Mouse (Mus musculus) cerebellum, postnatal 36 days (tissue): ENCODE data around the gene Max.
A peak's percentile ranks its signal among the peaks of the same experiment; 100 is the strongest.

ENCODE experiments used
- DNase-seq, 2 experiments: peaks; one replicate each; pipeline ENCODE4 v3.0.0; 2021 to 2022; ENCODE audit warnings: mixed read lengths in 2 of 2

The Max gene

DNA sequence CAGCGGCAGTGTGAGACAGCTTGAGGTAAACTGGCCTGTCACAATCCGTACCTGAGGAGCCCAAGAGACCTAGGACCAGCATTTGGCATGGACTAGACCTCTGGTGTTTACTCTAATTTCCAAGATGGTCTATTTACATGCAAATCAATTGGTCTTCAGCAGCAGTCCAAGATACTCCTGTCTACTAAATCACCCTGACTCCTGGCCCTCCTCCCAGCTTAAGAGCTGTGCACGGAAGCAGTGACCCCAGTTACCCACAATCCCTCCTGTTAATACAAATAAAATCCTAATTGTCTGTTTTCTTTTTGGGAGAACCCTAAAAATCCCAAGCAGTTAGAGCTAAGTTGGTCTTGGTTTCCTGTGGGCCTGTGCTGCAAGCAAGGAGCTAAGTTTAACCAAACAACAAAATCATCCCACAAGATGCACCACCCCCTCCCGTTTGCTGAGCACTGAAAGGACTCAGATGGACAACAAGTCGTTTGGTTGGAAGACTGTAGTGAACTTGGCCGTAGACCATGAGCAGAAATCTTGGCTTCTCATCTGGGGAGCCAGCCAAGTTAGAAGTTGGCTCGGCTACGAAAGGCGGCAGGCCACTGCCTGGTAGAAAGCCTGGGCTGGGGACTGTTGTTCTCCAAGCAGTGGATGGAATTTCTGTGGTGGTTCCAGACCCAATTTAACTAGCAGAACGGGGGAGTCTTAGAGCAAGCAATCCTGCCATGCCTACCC, 7.1 kb downstream of the Max start:
- peak; percentile 81 to 88 for DNase-seq

- DNase-seq, result no peak
These were observed 8.1 kb downstream of the Max start for GRCm38 (mm10) chr12:76953750-76954363.

- DNase-seq, result no peak
These were observed 11.7 kb downstream of the Max start for GRCm38 (mm10) chr12:76950330-76950729.

- no peak for DNase-seq
These were observed 13.2 kb downstream of the Max start for GRCm38 (mm10) chr12:76948781-76949180.

- DNase-seq, result no peak
These were observed 13.8 kb downstream of the Max start for GRCm38 (mm10) chr12:76948185-76948584.

- no peak for DNase-seq
These were observed 14.5 kb downstream of the Max start for GRCm38 (mm10) chr12:76947487-76947886.

DNA sequence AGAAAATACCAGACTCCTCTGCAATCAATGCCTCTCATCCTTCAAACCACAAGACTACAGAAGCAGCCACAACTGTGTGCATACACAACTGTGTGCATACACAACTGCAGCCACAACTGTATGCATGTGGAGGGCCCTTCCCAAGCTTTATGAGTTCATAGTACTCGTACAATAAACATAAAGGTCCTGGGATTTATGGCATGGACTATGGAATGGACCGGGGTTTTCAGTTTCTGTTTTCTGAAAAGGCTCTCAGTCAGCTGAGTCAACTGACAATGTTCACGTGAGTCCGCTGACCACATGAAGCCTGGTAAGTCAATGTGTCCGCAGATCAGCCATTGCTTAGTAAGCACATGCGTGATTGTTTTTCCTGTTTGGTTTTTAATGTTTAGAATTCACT, 18.5 kb downstream of the Max start:
- no peak for DNase-seq

- DNase-seq, result no peak
These were observed 19.0 kb downstream of the Max start for GRCm38 (mm10) chr12:76943046-76943445.

GRCm38 (mm10) chr12:76942476-76942875, 19.5 kb downstream of the Max start:
- DNase-seq, result no peak

DNA sequence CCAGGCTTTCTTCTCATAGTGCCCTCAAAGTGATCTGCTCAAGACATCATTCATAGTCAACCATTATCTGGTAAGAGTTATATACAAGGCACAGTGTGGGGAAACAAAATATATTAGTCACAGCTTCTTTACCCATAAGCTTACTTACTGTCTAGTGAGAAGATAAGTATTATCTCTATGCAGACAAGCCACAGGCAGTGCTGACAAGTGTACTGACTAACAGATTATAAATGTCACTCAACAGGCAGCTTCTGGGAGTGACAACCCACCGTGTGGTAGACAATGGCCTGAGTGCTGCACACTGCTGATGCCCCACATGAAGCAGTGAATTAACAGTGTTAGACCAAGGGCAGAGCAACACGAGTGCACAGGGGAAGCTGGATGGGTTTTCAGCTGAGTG, 20.5 kb downstream of the Max start:
- DNase-seq, result no peak

DNA sequence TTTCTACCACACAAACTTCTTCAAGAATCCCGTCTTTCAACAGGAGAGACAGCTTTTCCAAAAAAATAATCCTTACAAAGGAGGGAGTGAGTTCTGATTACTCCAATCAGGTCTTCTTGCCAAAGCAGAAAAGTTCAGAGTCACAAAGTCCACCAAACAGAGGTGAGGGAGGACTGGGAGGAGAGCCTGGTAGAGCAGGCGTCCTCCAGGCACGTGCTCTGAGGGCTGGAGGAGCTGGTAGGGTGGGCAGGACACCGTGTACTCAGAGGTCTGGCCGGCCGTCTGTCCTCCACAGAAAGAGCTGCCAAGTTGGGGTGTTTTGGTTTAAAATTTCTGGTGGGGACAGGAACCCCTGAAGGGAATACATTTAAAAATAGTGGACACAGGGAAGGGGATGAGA, 24.0 kb downstream of the Max start:
- DNase-seq, result no peak

DNA sequence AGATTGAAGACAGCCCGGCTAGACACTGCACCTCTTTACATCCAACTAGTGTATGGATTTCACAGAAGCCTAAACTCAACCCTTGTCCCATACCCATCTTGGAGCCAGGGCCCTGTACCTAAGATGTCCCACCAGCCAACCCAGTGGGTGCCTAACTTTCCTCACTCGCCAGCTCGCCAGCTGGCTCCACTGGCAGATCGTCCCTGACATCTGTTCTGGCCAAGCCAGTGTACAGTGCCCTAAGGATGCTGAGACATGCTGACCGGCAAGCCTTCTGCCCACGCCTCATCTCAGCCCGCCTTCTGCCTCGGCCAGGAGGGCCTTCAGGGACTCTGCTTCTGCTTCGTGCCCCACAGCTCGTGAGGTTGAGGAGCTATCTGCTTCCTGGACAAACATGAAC, 25.8 kb downstream of the Max start:
- no peak for DNase-seq

DNA sequence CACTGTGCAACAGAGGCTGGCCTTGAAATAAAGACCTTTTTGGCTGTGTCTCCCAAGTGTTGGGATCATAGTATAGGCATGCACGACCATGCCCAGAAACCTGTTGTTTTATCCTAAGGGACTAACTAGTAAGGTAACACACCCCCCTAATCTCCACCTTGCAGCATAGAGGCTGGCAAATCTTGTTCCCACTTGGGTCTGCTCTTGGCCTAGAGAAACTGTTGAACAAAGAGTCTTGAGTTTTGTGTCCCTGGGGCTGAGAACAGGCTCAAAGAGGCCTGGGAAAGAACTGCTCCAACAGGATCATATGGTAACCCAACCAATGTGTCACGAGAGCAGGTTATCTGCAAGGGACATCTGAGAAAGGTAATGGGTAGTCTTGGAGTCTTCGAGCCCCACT, 27.6 kb downstream of the Max start:
- no peak for DNase-seq

GRCm38 (mm10) chr12:76932688-76933060, 29.3 kb downstream of the Max start:
- no peak for DNase-seq

- DNase-seq, result peak; percentile 71 to 78
These were observed 30.0 kb downstream of the Max start for GRCm38 (mm10) chr12:76931739-76932687.

DNA sequence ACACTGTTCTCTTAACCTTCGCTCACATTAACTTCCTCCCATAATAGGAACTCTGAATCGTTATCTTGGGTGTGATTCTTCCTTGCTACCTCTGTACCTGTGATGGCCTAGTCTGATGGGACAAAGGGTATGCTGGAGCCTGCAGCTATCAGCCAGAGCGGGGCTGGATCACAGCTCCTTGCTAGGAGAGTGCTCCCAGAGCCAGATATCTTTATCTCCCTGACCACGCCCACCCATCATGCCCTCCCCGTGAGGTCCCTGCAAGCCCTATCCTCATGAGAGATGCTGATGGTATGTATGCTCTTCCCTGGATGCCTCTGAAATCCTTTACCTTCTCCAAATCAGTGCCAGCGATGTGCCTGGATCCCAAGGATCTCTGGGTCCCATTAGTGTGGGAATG, 31.8 kb downstream of the Max start:
- no peak for DNase-seq

- no peak for DNase-seq
These were observed 34.5 kb downstream of the Max start for GRCm38 (mm10) chr12:76927539-76927938.

DNA sequence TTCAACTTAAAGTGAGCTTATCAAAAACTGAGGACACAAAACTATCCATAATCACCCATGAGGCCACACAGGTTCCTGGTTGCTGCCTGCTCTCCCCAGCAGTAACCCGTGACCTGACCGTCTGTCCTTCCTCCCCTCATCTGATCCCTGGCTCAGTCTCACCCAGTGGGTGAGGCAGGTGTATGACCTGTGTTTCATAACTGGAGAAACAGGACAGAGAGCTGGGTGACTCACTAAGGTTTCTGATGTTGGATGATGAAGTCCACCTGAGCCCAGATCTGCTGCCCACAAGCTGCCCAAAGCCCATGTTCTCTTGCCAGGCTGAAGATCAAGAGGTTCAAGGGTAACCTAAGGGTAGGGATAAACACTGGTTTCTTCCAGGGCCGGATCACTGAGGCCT, 35.0 kb downstream of the Max start:
- no peak for DNase-seq

DNA sequence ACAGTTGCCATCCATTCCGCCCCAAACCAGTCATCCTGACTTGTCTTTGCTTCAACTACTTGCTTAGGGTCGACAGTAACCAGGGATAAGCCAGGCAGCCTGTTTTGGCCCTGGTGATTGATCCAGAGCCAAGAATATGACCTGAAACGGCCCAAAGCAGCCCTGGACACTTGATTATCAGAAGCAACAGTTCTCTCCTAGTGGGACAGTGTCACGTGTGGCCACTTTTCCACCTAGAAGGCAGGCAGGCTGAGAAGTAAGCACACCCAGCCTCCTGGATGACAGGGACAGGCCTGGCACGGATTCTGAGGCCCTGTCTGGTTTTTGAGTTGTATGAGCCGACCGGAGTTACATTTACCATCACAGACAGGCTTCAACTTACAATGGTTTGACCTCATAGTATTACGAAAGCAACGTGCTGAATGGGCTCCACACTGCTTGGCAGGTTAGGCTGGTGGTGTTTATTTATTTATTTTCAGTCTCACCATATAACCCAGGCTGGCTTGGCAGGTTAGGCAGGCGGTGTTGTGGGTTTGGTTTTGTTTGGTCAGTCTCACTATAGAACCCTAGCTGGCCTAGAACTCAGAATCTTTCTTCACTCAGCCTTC, 35.6 kb downstream of the Max start:
- DNase-seq, result no peak

- peak; percentile 72 to 73 for DNase-seq
These were observed 36.9 kb downstream of the Max start for GRCm38 (mm10) chr12:76924904-76925604.

- no peak for DNase-seq
These were observed 38.9 kb downstream of the Max start for GRCm38 (mm10) chr12:76923118-76923517.

DNA sequence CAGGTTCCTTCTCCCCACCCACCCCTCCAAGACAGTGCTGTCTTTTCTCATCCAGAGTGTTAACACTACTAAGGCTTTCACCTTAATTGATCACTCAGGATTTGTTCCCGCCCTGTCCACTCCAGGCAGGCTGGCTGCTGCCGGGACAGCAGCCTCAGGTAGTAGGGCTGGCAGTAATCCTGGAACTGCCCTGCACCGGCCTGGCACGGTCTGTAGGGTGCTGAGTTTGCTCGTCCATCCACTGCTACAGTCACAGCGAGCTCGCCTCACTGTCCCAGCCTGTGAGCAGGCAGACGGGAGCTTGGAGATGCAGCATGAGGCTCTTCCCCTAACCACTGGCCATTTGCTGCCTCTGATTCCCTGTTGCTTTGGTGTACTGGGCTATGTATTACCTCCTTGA, 41.0 kb downstream of the Max start:
- DNase-seq, result peak; percentile 44 to 46

GRCm38 (mm10) chr12:76920398-76920797, 41.6 kb downstream of the Max start:
- no peak for DNase-seq
